Comparison of ENCODE assay signal across 22 mouse cellular contexts in the genomic region with DNA sequence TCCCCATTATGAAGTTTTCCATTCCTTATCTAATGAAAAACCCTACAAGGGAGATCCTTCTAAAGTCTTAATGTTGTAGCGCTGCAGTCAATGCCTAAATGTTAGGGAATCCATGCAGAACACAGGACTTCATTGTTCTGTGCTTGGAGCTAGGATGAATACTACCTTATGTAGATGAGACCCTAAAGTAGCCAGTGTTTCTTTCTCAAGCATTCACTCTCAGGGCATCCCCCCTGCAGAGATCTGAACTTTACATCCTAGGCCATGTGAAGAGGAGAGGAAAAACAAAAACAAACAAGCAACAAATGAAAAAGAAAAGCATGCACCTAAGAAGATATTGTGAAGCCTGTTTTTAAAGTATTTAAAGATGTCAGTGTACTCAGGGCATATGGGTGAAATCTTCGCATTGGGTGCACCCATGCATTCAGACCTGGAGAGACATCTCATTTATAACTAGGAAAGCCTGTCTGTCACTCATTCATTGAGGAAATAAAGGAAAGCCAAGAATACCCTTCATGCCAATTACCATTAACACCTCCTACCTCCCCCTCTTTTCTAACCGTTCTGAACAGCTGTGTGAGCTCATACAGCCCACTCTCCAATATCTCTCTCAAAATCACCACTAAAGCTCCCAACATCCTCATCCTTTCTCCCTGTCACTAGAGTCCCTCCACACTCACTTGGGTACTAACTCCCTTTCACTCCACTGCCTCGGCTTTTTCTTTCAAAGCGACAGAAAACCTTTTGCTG.
DNase-seq lines count a peak whose midpoint lies in the region; ATAC-seq lines count a peak whose summit lies in the region.
"Had no signal": no experiment of that assay in that cellular context is flagged by ENCODE, and none has a peak within 500 bp of the region (broad histone marks: within the 10 kb centered on the region; RNA-seq: fewer than 3 reads in every experiment).

No protein-coding gene starts in this region.

- no peak overlapping the region for H3K4me2 ChIP-seq in hindbrain, embryonic 11.5 days (replicated peaks; ENCODE audit: low read depth, low read length)
- H3K4me2 ChIP-seq in hindbrain, embryonic 14.5 days (replicated peaks), result no peak overlapping the region
- H3K4me2 ChIP-seq: heart, embryonic 15.5 days; limb, embryonic 13.5 days; liver, embryonic 13.5 days; lung, embryonic 14.5 days had no signal

- no peak overlapping the region for H3K9ac ChIP-seq in hindbrain, embryonic 11.5 days (ENCODE audit: low read depth, low read length)
- H3K9ac ChIP-seq in hindbrain, embryonic 14.5 days, result no peak overlapping the region
- H3K9ac ChIP-seq: heart, embryonic 15.5 days; limb, embryonic 13.5 days; liver, embryonic 13.5 days; lung, embryonic 14.5 days had no signal

- H3K36me3 ChIP-seq in hindbrain, embryonic 11.5 days (ENCODE audit: control insufficient read depth, insufficient read depth, low read length), result no peaks in the 10 kb centered on the region
- no peaks in the 10 kb centered on the region for H3K36me3 ChIP-seq in hindbrain, embryonic 14.5 days (replicated peaks; ENCODE audit: control insufficient read depth, insufficient read depth)
- H3K36me3 ChIP-seq: embryonic facial prominence, embryonic 10.5 days; heart, embryonic 15.5 days; limb, embryonic 13.5 days; liver, embryonic 13.5 days had no signal

- no peaks in the 10 kb centered on the region for H3K4me1 ChIP-seq in hindbrain, embryonic 11.5 days (replicated peaks; ENCODE audit: control insufficient read depth, insufficient read depth, low read length)
- H3K4me1 ChIP-seq in hindbrain, embryonic 14.5 days (replicated peaks; ENCODE audit: control insufficient read depth, insufficient read depth, low read length), result no peaks in the 10 kb centered on the region
- H3K4me1 ChIP-seq: heart, embryonic 15.5 days; limb, embryonic 13.5 days; liver, embryonic 13.5 days had no signal

- no peaks in the 10 kb centered on the region for H3K9me3 ChIP-seq in hindbrain, embryonic 11.5 days (ENCODE audit: control insufficient read depth, low read length)
- H3K9me3 ChIP-seq in hindbrain, embryonic 14.5 days (ENCODE audit: control insufficient read depth, low read length), result no peaks in the 10 kb centered on the region
- H3K9me3 ChIP-seq: embryonic facial prominence, embryonic 10.5 days; heart, embryonic 15.5 days; limb, embryonic 13.5 days; liver, embryonic 13.5 days had no signal

- H3K4me3 ChIP-seq in hindbrain, embryonic 11.5 days (ENCODE audit: low read depth, low read length), result no peak overlapping the region
- H3K4me3 ChIP-seq in hindbrain, embryonic 14.5 days (replicated peaks; ENCODE audit: low read length), result no peak overlapping the region
- H3K4me3 ChIP-seq: embryonic facial prominence, embryonic 10.5 days; heart, embryonic 15.5 days; limb, embryonic 13.5 days; liver, embryonic 13.5 days had no signal

- no peaks in the 10 kb centered on the region for H3K27me3 ChIP-seq in hindbrain, embryonic 11.5 days (ENCODE audit: control insufficient read depth, insufficient read depth, low read length)
- no peaks in the 10 kb centered on the region for H3K27me3 ChIP-seq in hindbrain, embryonic 14.5 days (ENCODE audit: control insufficient read depth, insufficient read depth, low read length)
- H3K27me3 ChIP-seq: heart, embryonic 15.5 days; limb, embryonic 13.5 days; liver, embryonic 13.5 days had no signal

- 19% methylated on average over 5 of the region's 5 CpGs for WGBS in hindbrain, embryonic 11.5 days
- 13% methylated on average over 5 of the region's 5 CpGs for WGBS in hindbrain, embryonic 14.5 days

- H3K27ac ChIP-seq in hindbrain, embryonic 11.5 days (ENCODE audit: low read depth, low read length), result no peak overlapping the region
- H3K27ac ChIP-seq in hindbrain, embryonic 14.5 days, result no peak overlapping the region
- H3K27ac ChIP-seq: embryonic facial prominence, embryonic 10.5 days; heart, embryonic 15.5 days; limb, embryonic 13.5 days; liver, embryonic 13.5 days; macrophage had no signal

- ATAC-seq in hindbrain, embryonic 11.5 days (ENCODE audit: low FRiP score), result peak; percentile 88
- no peak for ATAC-seq in hindbrain, embryonic 14.5 days (ENCODE audit: low FRiP score)
- ATAC-seq: activated CD4-positive, CD25-positive, alpha-beta regulatory T cell, adult 4 months; midbrain, embryonic 16.5 days had no signal

- peak; percentile 32 for DNase-seq in hindbrain, embryonic 11.5 days (ENCODE audit: low spot score)
- DNase-seq in hindbrain, embryonic 14.5 days (ENCODE audit: low spot score), result no peak
- DNase-seq in right cerebral cortex, adult 18-20 months, result peak; percentile 25
- no peak for DNase-seq in right cerebral cortex, postnatal 25 days
- peak; percentile 35 for DNase-seq in embryo, embryonic 10.5 days (ENCODE audit: low spot score)
- no peak for DNase-seq in thymus, postnatal 10 days (ENCODE audit: low spot score in 2 of 2)
- DNase-seq in lung, postnatal 14 days, result no peak
- DNase-seq: adrenal gland, postnatal 10 days; cerebellum, adult 11-12 months; cerebellum, postnatal 14 days; gastrocnemius, postnatal 25 days; heart, postnatal 4 days; kidney, postnatal 4 days; liver, embryonic 13.5 days; lung, embryonic 14.5 days; thymus, postnatal 4 days had no signal

Comparison
In these comparisons a context has a peak if more than half of its experiments do, and no peak if none do; other contexts are left out.
1. DNase-seq: peak in hindbrain, embryonic 11.5 days (single experiment), right cerebral cortex, adult 18-20 months (single experiment) and embryo, embryonic 10.5 days (single experiment); none in hindbrain, embryonic 14.5 days (single experiment), right cerebral cortex, postnatal 25 days (single experiment), thymus, postnatal 10 days (0 of 2) and lung, postnatal 14 days (single experiment).